Comparison of ENCODE assay signal across 37 mouse cellular contexts in genomic region chr4:46359539-46360253, GRCm38 (mm10). TPM values are rescaled to one million over a fixed set of nuclear protein-coding genes. Genes with fewer than 3 reads are reported as not detected.
DNase-seq lines count a peak whose midpoint lies in the region; ATAC-seq lines count a peak whose summit lies in the region.
"Had no signal": no experiment of that assay in that cellular context is flagged by ENCODE, and none has a peak within 500 bp of the region (broad histone marks: within the 10 kb centered on the region; RNA-seq: fewer than 3 reads in every experiment).

No protein-coding gene starts in this region.

- 80% methylated on average over 12 of the region's 12 CpGs for WGBS in forebrain, embryonic 11.5 days
- WGBS in forebrain, embryonic 10.5 days, result 88% methylated on average over 12 of the region's 12 CpGs
- 77% methylated on average over 12 of the region's 12 CpGs for WGBS in hindbrain, embryonic 14.5 days

- H3K9ac ChIP-seq in forebrain, embryonic 11.5 days (ENCODE audit: low read length), result no peak overlapping the region
- H3K9ac ChIP-seq in hindbrain, embryonic 14.5 days, result no peak overlapping the region
- H3K9ac ChIP-seq: embryonic facial prominence, embryonic 13.5 days; forebrain, embryonic 12.5 days; forebrain, postnatal 0 days; limb, embryonic 13.5 days; liver, embryonic 13.5 days; midbrain, embryonic 13.5 days had no signal

- peaks cover 3% of the 10 kb centered on the region; the same call in 1 of the 2 replicates for H3K27me3 ChIP-seq in forebrain, embryonic 11.5 days (ENCODE audit: control insufficient read depth, insufficient read depth, low read length)
- peaks cover 54% of the 10 kb centered on the region for H3K27me3 ChIP-seq in forebrain, embryonic 10.5 days (ENCODE audit: poor library complexity, severe bottlenecking)
- H3K27me3 ChIP-seq in hindbrain, embryonic 14.5 days (ENCODE audit: control insufficient read depth, insufficient read depth, low read length), result peaks cover 13% of the 10 kb centered on the region; the same call in 1 of the 2 replicates

- no peaks in the 10 kb centered on the region for H3K36me3 ChIP-seq in forebrain, embryonic 11.5 days (ENCODE audit: control insufficient read depth, insufficient read depth, low read length)
- no peaks in the 10 kb centered on the region for H3K36me3 ChIP-seq in forebrain, embryonic 10.5 days (replicated peaks)
- no peaks in the 10 kb centered on the region for H3K36me3 ChIP-seq in hindbrain, embryonic 14.5 days (replicated peaks; ENCODE audit: control insufficient read depth, insufficient read depth)
- H3K36me3 ChIP-seq: embryonic facial prominence, embryonic 13.5 days; forebrain, embryonic 12.5 days; G1E; limb, embryonic 13.5 days; liver, embryonic 13.5 days; midbrain, embryonic 13.5 days had no signal

- peak; percentile 22 for DNase-seq in forebrain, embryonic 11.5 days (ENCODE audit: low spot score)
- DNase-seq in forebrain, embryonic 10.5 days (ENCODE audit: extremely low spot score, low spot score), result no peak
- DNase-seq in lung, postnatal 10 days, result no peak
- DNase-seq in hindbrain, embryonic 14.5 days (ENCODE audit: low spot score), result no peak
- no peak for DNase-seq in cerebellum, adult 11 months
- DNase-seq: adrenal gland, postnatal 25 days; cerebellum, adult 9-10 months; cerebellum, postnatal 36 days; forebrain, postnatal 0 days; gastrocnemius, postnatal 10 days; heart, postnatal 14 days; kidney, adult 9 months; kidney, postnatal 10 days; liver, embryonic 13.5 days; lung, adult 2 months; lung, postnatal 14 days; retina, postnatal 1 day; right cerebral cortex, postnatal 14 days; thymus, postnatal 14 days had no signal

- H3K27ac ChIP-seq in forebrain, embryonic 11.5 days (ENCODE audit: low read depth, low read length), result no peak overlapping the region
- H3K27ac ChIP-seq in forebrain, embryonic 10.5 days, result no peak overlapping the region
- H3K27ac ChIP-seq in hindbrain, embryonic 14.5 days, result no peak overlapping the region
- H3K27ac ChIP-seq: embryonic facial prominence, embryonic 13.5 days; forebrain, embryonic 12.5 days; limb, embryonic 13.5 days; liver, embryonic 13.5 days; midbrain, embryonic 13.5 days had no signal

- H3K4me2 ChIP-seq in forebrain, embryonic 11.5 days (ENCODE audit: low read depth, low read length, severe bottlenecking), result no peak overlapping the region
- no peak overlapping the region for H3K4me2 ChIP-seq in hindbrain, embryonic 14.5 days (replicated peaks)
- H3K4me2 ChIP-seq: embryonic facial prominence, embryonic 13.5 days; forebrain, embryonic 12.5 days; limb, embryonic 13.5 days; liver, embryonic 13.5 days; midbrain, embryonic 13.5 days had no signal

- no peak for ATAC-seq in forebrain, embryonic 11.5 days (replicated peaks; ENCODE audit: low FRiP score)
- ATAC-seq in CD4-positive, CD25-positive, alpha-beta regulatory T cell, adult 4 months, result peak; percentile 67
- ATAC-seq in common myeloid progenitor, adult 5-6 weeks (replicated peaks; ENCODE audit: low read depth, poor library complexity, severe bottlenecking), result peak; percentile 58; the same call in 1 of the 2 replicates
- ATAC-seq in monocyte, adult 5-6 weeks (replicated peaks; ENCODE audit: insufficient number of reproducible peaks, low FRiP score, low TSS enrichment, poor library complexity, severe bottlenecking), result peak; percentile 74
- ATAC-seq in hindbrain, embryonic 14.5 days (ENCODE audit: low FRiP score), result no peak
- ATAC-seq: forebrain, postnatal 0 days; intestine, postnatal 0 days; midbrain, embryonic 13.5 days had no signal

- no peak overlapping the region for H3K4me3 ChIP-seq in forebrain, embryonic 11.5 days (ENCODE audit: low read depth, low read length)
- H3K4me3 ChIP-seq in forebrain, embryonic 10.5 days, result no peak overlapping the region
- no peak overlapping the region for H3K4me3 ChIP-seq in hindbrain, embryonic 14.5 days (replicated peaks; ENCODE audit: low read length)
- H3K4me3 ChIP-seq: embryonic facial prominence, embryonic 13.5 days; forebrain, embryonic 12.5 days; limb, embryonic 13.5 days; liver, embryonic 13.5 days; midbrain, embryonic 13.5 days had no signal

- no peaks in the 10 kb centered on the region for H3K9me3 ChIP-seq in forebrain, embryonic 11.5 days (ENCODE audit: control insufficient read depth, low read length)
- peaks cover 7% of the 10 kb centered on the region for H3K9me3 ChIP-seq in forebrain, embryonic 10.5 days
- H3K9me3 ChIP-seq in hindbrain, embryonic 14.5 days (ENCODE audit: control insufficient read depth, low read length), result 0 out of 2 replicates have a peak, but pooled peaks cover 3% of the 10 kb centered on the region
- H3K9me3 ChIP-seq: embryonic facial prominence, embryonic 13.5 days; forebrain, embryonic 12.5 days; liver, embryonic 13.5 days had no signal

- H3K4me1 ChIP-seq in forebrain, embryonic 11.5 days (replicated peaks; ENCODE audit: control insufficient read depth, insufficient read depth, low read length), result no peaks in the 10 kb centered on the region
- H3K4me1 ChIP-seq in forebrain, embryonic 10.5 days, result no peaks in the 10 kb centered on the region
- no peaks in the 10 kb centered on the region for H3K4me1 ChIP-seq in hindbrain, embryonic 14.5 days (replicated peaks; ENCODE audit: control insufficient read depth, insufficient read depth, low read length)
- H3K4me1 ChIP-seq: embryonic facial prominence, embryonic 13.5 days; forebrain, embryonic 12.5 days; limb, embryonic 13.5 days; liver, embryonic 13.5 days; midbrain, embryonic 13.5 days had no signal

RNA-seq across cellular contexts. Expression of gene Foxe1, which starts 16.3 kb away (rescaled TPM):
- polyA plus RNA-seq in forebrain, embryonic 11.5 days (2014; fragmentation: Nextera tagmentation; extraction: Ambion mirVana), result 0.08 TPM in 1 of 2 replicates, not detected in the other
- polyA plus RNA-seq in forebrain, embryonic 10.5 days (2016; fragmentation: Nextera tagmentation; extraction: Ambion mirVana), result 0.05 TPM in 1 of 2 replicates, not detected in the other
- polyA plus RNA-seq in CD4-positive, CD25-positive, alpha-beta regulatory T cell, adult 4 months (2017; shearing (Covaris generic)), result not detected
- 0.34 TPM in 1 of 2 replicates, not detected in the other for total RNA-seq in common myeloid progenitor, adult 5-6 weeks (2017)
- total RNA-seq in monocyte, adult 5-6 weeks (2017), result not detected in 3 replicates
- not detected in 2 replicates for polyA plus RNA-seq in hindbrain, embryonic 14.5 days (2014; fragmentation: Nextera tagmentation; extraction: Ambion mirVana)
- total RNA-seq: adrenal gland, adult 18-20 months; adrenal gland, postnatal 25 days; G1E; gastrocnemius, postnatal 10 days; heart, postnatal 14 days; layer of hippocampus, adult 18-20 months; layer of hippocampus, postnatal 10 days; left cerebral cortex, adult 18-20 months; left cerebral cortex, postnatal 36 days had no signal
- polyA plus RNA-seq: forebrain, embryonic 12.5 days; forebrain, postnatal 0 days; G1E; gonadal fat pad, adult 2 months; heart, embryonic 14.5 days; intestine, postnatal 0 days; limb, embryonic 13.5 days; liver, embryonic 13.5 days; midbrain, embryonic 13.5 days; neural tube, embryonic 14.5 days; small intestine, adult 2 months had no signal

RNA-seq across cellular contexts. Expression of gene Trmo, which starts 29.5 kb away (rescaled TPM):
- polyA plus RNA-seq in forebrain, embryonic 11.5 days (2014; fragmentation: Nextera tagmentation; extraction: Ambion mirVana), result 10.9 and 11.6 TPM in 2 replicates
- 10.4 and 13.8 TPM in 2 replicates for polyA plus RNA-seq in forebrain, embryonic 10.5 days (2016; fragmentation: Nextera tagmentation; extraction: Ambion mirVana)
- polyA plus RNA-seq in CD4-positive, CD25-positive, alpha-beta regulatory T cell, adult 4 months (2017; shearing (Covaris generic)), result 10 to 100 TPM; 20.9 TPM
- total RNA-seq in common myeloid progenitor, adult 5-6 weeks (2017), result 9.7 and 17.0 TPM in 2 replicates
- 8.4 to 14.5 TPM (median 11.4 TPM) in 3 replicates for total RNA-seq in monocyte, adult 5-6 weeks (2017)
- 8.6 and 9.7 TPM in 2 replicates for polyA plus RNA-seq in hindbrain, embryonic 14.5 days (2014; fragmentation: Nextera tagmentation; extraction: Ambion mirVana)

RNA-seq across cellular contexts. Expression of gene Hemgn, which starts 53.6 kb away (rescaled TPM):
- 19.7 and 21.0 TPM in 2 replicates for polyA plus RNA-seq in forebrain, embryonic 11.5 days (2014; fragmentation: Nextera tagmentation; extraction: Ambion mirVana)
- polyA plus RNA-seq in forebrain, embryonic 10.5 days (2016; fragmentation: Nextera tagmentation; extraction: Ambion mirVana), result 13.8 and 19.7 TPM in 2 replicates
- under 1 TPM in 1 of 2 experiments, not detected in 1; 0.36 TPM for polyA plus RNA-seq in CD4-positive, CD25-positive, alpha-beta regulatory T cell, adult 4 months (2017; shearing (Covaris generic))
- total RNA-seq in common myeloid progenitor, adult 5-6 weeks (2017), result 64.2 and 76.9 TPM in 2 replicates
- 0.95 to 1.4 TPM (median 0.96 TPM) in 3 replicates for total RNA-seq in monocyte, adult 5-6 weeks (2017)
- polyA plus RNA-seq in hindbrain, embryonic 14.5 days (2014; fragmentation: Nextera tagmentation; extraction: Ambion mirVana), result 0.27 TPM in 1 of 2 replicates, not detected in the other
- total RNA-seq: adrenal gland, adult 18-20 months; adrenal gland, postnatal 25 days; forebrain, postnatal 0 days; layer of hippocampus, adult 18-20 months; layer of hippocampus, postnatal 10 days; left cerebral cortex, adult 18-20 months; left cerebral cortex, postnatal 36 days had no signal
- polyA plus RNA-seq: forebrain, postnatal 0 days; lung, adult 2 months; small intestine, adult 2 months had no signal

Comparison
In these comparisons a context has a peak if more than half of its experiments do, and no peak if none do; other contexts are left out.
1. ATAC-seq: peak in CD4-positive, CD25-positive, alpha-beta regulatory T cell, adult 4 months (single experiment), common myeloid progenitor, adult 5-6 weeks (single experiment) and monocyte, adult 5-6 weeks (single experiment); none in forebrain, embryonic 11.5 days (single experiment) and hindbrain, embryonic 14.5 days (single experiment).
2. RNA of gene Hemgn, which starts 53.6 kb away (polyA plus RNA-seq): 19.7 to 21.0 TPM in forebrain, embryonic 11.5 days and 13.8 to 19.7 TPM in forebrain, embryonic 10.5 days; 0.36 TPM in CD4-positive, CD25-positive, alpha-beta regulatory T cell, adult 4 months and 0.27 TPM in hindbrain, embryonic 14.5 days; every median in the first group is over 10 times any median in the second.